Mouse (Mus musculus) ES-Bruce4 (cell line): Measurements from ENCODE around the gene Map7d1.

Source experiments
- CTCF ChIP-seq: IDR thresholded peaks from one replicate; pipeline ENCODE4 v1.8.1; 2011; ENCODE audit warnings: low read depth, low read length
- EP300 ChIP-seq: IDR thresholded peaks from 2 replicates; pipeline ENCODE4 v1.6.1; 2011; ENCODE audit warnings: low read depth, low read length; ENCODE audit not compliant: insufficient read depth
- POLR2A ChIP-seq: IDR thresholded peaks from one replicate; pipeline ENCODE4 v1.8.1; 2011; ENCODE audit warnings: low read length; ENCODE audit not compliant: insufficient read depth

GRCm38 (mm10) chr4:126295152-126295551 is 39.0 kb upstream of the Map7d1 start:
- TF ChIP-seq EP300 (no peak), CTCF (no peak), POLR2A (no peak)
